Mouse (Mus musculus): ENCODE measurements around the gene Lrrc59.

DNA sequence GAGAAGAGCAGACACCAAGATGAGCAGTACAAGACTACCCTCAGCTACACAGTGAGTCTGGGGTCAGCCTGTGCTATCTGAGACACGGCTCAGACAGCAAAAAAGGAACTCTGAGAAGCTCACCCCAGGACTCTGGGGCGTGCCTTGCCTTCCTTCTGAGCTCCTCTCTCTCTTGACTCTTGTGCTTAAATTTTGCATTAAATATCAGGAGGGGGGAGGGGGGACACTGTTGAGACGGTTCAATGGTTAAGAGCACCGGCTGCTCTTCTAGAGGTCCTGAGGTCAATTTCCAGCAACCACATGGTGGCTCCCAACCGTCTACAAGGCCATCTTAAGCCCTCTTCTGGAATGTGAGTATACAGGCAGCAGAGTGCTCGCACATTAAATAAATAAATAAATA lies 42.1 kb upstream of the Lrrc59 start:
- TF ChIP-seq CTCF (conservative IDR thresholded peaks at IDR 0.05; ENCODE audit: low read length) (no peak), POU5F1 (IDR thresholded peaks at IDR 0.05; ENCODE audit: borderline replicate concordance, low read length) (no peak)

Data from E14TG2a.4 (cell line).